Mouse (Mus musculus) erythroblast, adult 5-6 weeks (primary cell): ENCODE data around the gene Mertk. TPM values are rescaled to one million over a fixed set of nuclear protein-coding genes. Genes with fewer than 3 reads are reported as not detected.

ENCODE experiments used
- total RNA-seq, 2 experiments: library from RNA; stranded (forward) in 1 of 2; stranded (reverse) in 1 of 2; fragments of 150-400 nt in 1 of 2; fragments of 200-764, 138-1000 nt in 1 of 2; gene quantifications; 2 replicates each; pipeline versions ENCODE4 v1.2.3 to v1.2.4; 2015 to 2017; ENCODE audit warnings: low replicate concordance in 2 of 2

Mertk gene
- total RNA-seq, 2 experiments from 2014 or later: 2.1 to 2.6 TPM

Other genes starting within 250 kb of the Mertk start
- gene Spdye4c, start 107.7 kb upstream of the Mertk start, total RNA-seq (2015; ENCODE audit: low replicate concordance): not detected in 2 replicates
- gene Spdye4c, start 107.7 kb upstream of the Mertk start, total RNA-seq (2017; ENCODE audit: low replicate concordance): not detected in 2 replicates
- 16.9 and 23.2 TPM in 2 replicates for gene Anapc1, start 11.6 kb upstream of the Mertk start, total RNA-seq (2015; ENCODE audit: low replicate concordance)
- gene Anapc1, start 11.6 kb upstream of the Mertk start, total RNA-seq (2017; ENCODE audit: low replicate concordance): 26.8 and 30.1 TPM in 2 replicates
- 2.3 and 4.4 TPM in 2 replicates for gene Tmem87b, start 119.2 kb downstream of the Mertk start, total RNA-seq (2015; ENCODE audit: low replicate concordance)
- 1.4 and 3.4 TPM in 2 replicates for gene Tmem87b, start 119.2 kb downstream of the Mertk start, total RNA-seq (2017; ENCODE audit: low replicate concordance)
- not detected in 2 replicates for gene Fbln7, start 164.0 kb downstream of the Mertk start, total RNA-seq (2015; ENCODE audit: low replicate concordance)
- 0.09 TPM in 1 of 2 replicates, not detected in the other for gene Fbln7, start 164.0 kb downstream of the Mertk start, total RNA-seq (2017; ENCODE audit: low replicate concordance)
- gene Zc3h8, start 245.1 kb downstream of the Mertk start, total RNA-seq (2015; ENCODE audit: low replicate concordance): 0.58 and 2.9 TPM in 2 replicates
- gene Zc3h8, start 245.1 kb downstream of the Mertk start, total RNA-seq (2017; ENCODE audit: low replicate concordance): 0.70 and 0.94 TPM in 2 replicates